Mouse (Mus musculus) liver, postnatal 0 days (tissue): Measurements from ENCODE around the gene Kcnd1.

ENCODE experiments used
- CTCF ChIP-seq: sonication (generic); IDR thresholded peaks from 2 replicates; pipeline ENCODE4 v1.5.1; 2016; ENCODE audit warnings: antibody characterized with exemption, low read depth
- EP300 ChIP-seq: IDR thresholded peaks from 2 replicates; pipeline ENCODE4 v1.6.1; 2016; ENCODE audit warnings: antibody characterized with exemption, low read depth, mild to moderate bottlenecking

DNA sequence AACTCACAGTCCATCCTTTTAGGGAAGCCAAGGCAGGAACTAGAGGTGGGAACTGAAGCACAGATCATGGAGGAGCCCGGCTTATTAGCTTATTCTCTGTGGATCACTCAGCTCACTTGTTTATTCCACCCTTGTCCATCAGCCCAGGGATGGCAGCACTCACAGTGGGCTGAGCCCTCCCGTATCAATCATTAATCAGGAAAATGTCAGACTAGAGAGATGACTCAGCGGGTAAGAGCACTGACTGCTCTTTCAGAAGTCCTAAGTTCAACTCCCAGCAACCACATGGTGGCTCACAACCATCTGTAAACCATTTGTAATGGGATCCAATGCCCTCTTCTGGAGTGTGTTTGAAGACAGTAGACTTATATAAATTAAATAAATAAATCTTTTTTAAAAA lies 24.8 kb upstream of the Kcnd1 start:
- TF ChIP-seq CTCF: 0 out of 2 replicates have a peak, but pooled peaks have one; percentile 17
- no peak for TF ChIP-seq EP300
